Mouse (Mus musculus): ENCODE results near the gene Lyrm7. TPM values are rescaled to one million over a fixed set of nuclear protein-coding genes. Genes with fewer than 3 reads are reported as not detected.

Lyrm7 gene
- 12.9 and 13.9 TPM in 2 replicates for polyA plus RNA-seq (2015; fragmentation: Nextera tagmentation; extraction: Ambion mirVana)

DNA sequence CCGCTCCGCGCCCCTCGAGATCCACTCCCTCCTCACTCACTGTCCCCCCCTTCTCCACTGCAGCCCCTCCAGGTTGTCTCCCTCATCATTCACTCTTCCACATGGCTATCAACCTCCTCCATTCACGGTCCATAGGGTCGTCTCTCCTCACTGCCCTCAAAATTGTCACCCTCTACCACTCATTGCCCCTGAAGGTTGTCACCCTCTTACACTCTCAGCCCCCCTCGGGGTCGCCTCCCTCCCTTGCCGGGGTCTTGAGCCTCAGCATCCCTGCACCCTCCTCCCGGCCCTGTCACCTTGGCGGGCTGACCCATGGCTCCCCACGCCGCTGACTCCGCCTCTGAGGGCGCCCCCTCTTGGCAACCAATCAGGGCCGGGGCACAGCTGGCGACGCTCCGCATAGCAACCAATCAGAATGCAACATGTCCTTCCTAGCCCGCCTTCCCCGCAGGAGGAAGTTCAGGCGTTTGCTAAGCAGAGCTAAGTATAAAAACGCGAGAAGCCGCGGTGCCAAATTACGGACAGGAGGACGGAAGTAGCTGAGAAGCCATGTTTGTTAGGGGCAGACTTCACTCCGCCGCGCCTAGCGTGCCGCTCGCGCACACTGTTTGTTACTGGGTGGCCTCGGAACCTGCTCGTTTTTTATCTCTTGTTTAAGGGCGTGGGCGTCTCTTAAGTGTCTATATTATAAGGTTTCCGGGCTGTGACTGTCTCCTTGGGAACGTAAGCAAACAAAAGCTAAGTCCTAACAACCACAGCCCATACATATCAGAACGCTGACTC, at the start of gene Lyrm7:
Lyrm7 (minus strand) TSS at position 661 of the 783 bp plus-strand sequence.
- ATAC-seq (replicated peaks), result peak; percentile 98
- H3K27me3 ChIP-seq, result no peaks in the 10 kb centered on the region
- peak within 1 kb of the TSS; percentile 90 for H3K9ac ChIP-seq (replicated peaks)
- peak within 1 kb of the TSS; percentile 95 for H3K27ac ChIP-seq (replicated peaks)
- peak within 1 kb of the TSS; percentile 74 for H3K4me2 ChIP-seq (replicated peaks)
- no peaks in the 10 kb centered on the region for H3K9me3 ChIP-seq
- H3K36me3 ChIP-seq, result no peaks in the 10 kb centered on the region
- peak within 1 kb of the TSS; percentile 73 for H3K4me3 ChIP-seq
- under 1% methylated on average over 42 of the region's 42 CpGs for WGBS
- peaks cover 15% of the 10 kb centered on the region for H3K4me1 ChIP-seq

GRCm38 (mm10) chr11:54910081-54910665, 49.5 kb upstream of the Lyrm7 start:
- Histone ChIP-seq H3K27ac (replicated peaks) (no peak overlapping the region), H3K4me2 (replicated peaks) (no peak overlapping the region), H3K9me3 (no peaks in the 10 kb centered on the region), H3K27me3 (no peaks in the 10 kb centered on the region), H3K36me3 (0 out of 2 replicates have a peak, but pooled peaks cover 4% of the 10 kb centered on the region), H3K4me3 (no peak overlapping the region), H3K4me1 (no peaks in the 10 kb centered on the region), H3K9ac (replicated peaks) (no peak overlapping the region)
- ATAC-seq (replicated peaks), result no peak
- WGBS, result 90% methylated on average over 12 of the region's 12 CpGs

DNA sequence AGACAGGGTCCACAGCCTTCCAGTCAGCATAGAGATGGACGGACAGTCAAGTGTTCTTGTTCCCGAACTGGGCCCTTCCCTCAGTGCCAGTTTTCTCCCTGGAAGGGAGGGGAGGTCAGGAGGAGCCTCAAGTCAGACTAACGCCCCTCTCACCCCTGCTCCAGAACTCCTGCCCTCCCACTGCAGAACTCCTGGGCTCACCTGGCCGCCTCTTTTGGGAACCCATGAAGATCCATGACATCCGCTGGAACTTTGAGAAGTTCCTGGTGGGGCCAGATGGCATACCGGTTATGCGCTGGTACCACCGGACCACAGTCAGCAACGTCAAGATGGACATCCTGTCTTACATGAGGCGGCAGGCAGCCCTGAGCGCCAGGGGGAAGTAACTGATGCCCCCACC, 48.6 kb upstream of the Lyrm7 start:
- WGBS, result 95% methylated on average over 11 of the region's 11 CpGs
- H3K4me1 ChIP-seq, result no peaks in the 10 kb centered on the region
- H3K36me3 ChIP-seq, result no peaks in the 10 kb centered on the region
- H3K9ac ChIP-seq (replicated peaks), result no peak overlapping the region
- H3K27me3 ChIP-seq, result no peaks in the 10 kb centered on the region
- H3K9me3 ChIP-seq, result no peaks in the 10 kb centered on the region
- ATAC-seq (replicated peaks), result no peak
- no peak overlapping the region for H3K4me3 ChIP-seq
- H3K4me2 ChIP-seq (replicated peaks), result no peak overlapping the region
- no peak overlapping the region for H3K27ac ChIP-seq (replicated peaks)

GRCm38 (mm10) chr11:54907259-54907658, 46.5 kb upstream of the Lyrm7 start:
- no peak overlapping the region for H3K27ac ChIP-seq (replicated peaks)
- 90% methylated on average over 5 of the region's 5 CpGs for WGBS
- H3K4me1 ChIP-seq, result peaks cover 10% of the 10 kb centered on the region
- no peak overlapping the region for H3K9ac ChIP-seq (replicated peaks)
- no peak overlapping the region for H3K4me3 ChIP-seq
- H3K36me3 ChIP-seq, result no peaks in the 10 kb centered on the region
- H3K27me3 ChIP-seq, result no peaks in the 10 kb centered on the region
- ATAC-seq (replicated peaks), result no peak
- H3K4me2 ChIP-seq (replicated peaks), result no peak overlapping the region
- H3K9me3 ChIP-seq, result no peaks in the 10 kb centered on the region

- H3K27ac ChIP-seq (replicated peaks), result no peak overlapping the region
- no peak overlapping the region for H3K4me3 ChIP-seq
- H3K4me2 ChIP-seq (replicated peaks), result no peak overlapping the region
- no peak for ATAC-seq (replicated peaks)
- no peak overlapping the region for H3K9ac ChIP-seq (replicated peaks)
- no peaks in the 10 kb centered on the region for H3K27me3 ChIP-seq
- no peaks in the 10 kb centered on the region for H3K36me3 ChIP-seq
- 81% methylated on average over 4 of the region's 4 CpGs for WGBS
- peaks cover 10% of the 10 kb centered on the region for H3K4me1 ChIP-seq
- H3K9me3 ChIP-seq, result no peaks in the 10 kb centered on the region
Observed at GRCm38 (mm10) chr11:54906466-54906865, 45.8 kb upstream of the Lyrm7 start.

GRCm38 (mm10) chr11:54905931-54906330, 45.2 kb upstream of the Lyrm7 start:
- peaks cover 10% of the 10 kb centered on the region for H3K4me1 ChIP-seq
- no peak overlapping the region for H3K9ac ChIP-seq (replicated peaks)
- H3K27me3 ChIP-seq, result no peaks in the 10 kb centered on the region
- H3K36me3 ChIP-seq, result no peaks in the 10 kb centered on the region
- H3K9me3 ChIP-seq, result no peaks in the 10 kb centered on the region
- no peak overlapping the region for H3K4me3 ChIP-seq
- 72% methylated on average over 4 of the region's 4 CpGs for WGBS
- no peak for ATAC-seq (replicated peaks)
- no peak overlapping the region for H3K4me2 ChIP-seq (replicated peaks)
- H3K27ac ChIP-seq (replicated peaks), result no peak overlapping the region

- Histone ChIP-seq H3K4me1 (peaks cover 10% of the 10 kb centered on the region), H3K9me3 (no peaks in the 10 kb centered on the region), H3K9ac (replicated peaks) (no peak overlapping the region), H3K27me3 (no peaks in the 10 kb centered on the region), H3K36me3 (no peaks in the 10 kb centered on the region), H3K4me3 (no peak overlapping the region), H3K27ac (replicated peaks) (no peak overlapping the region), H3K4me2 (replicated peaks) (no peak overlapping the region)
- WGBS, result 87% methylated on average over 3 of the region's 3 CpGs
- no peak for ATAC-seq (replicated peaks)
Observed at GRCm38 (mm10) chr11:54905086-54905485, 44.4 kb upstream of the Lyrm7 start.

GRCm38 (mm10) chr11:54903940-54904706, 43.4 kb upstream of the Lyrm7 start:
- WGBS, result 75% methylated on average over 4 of the region's 4 CpGs
- Histone ChIP-seq H3K9ac (replicated peaks) (no peak overlapping the region), H3K4me2 (replicated peaks) (no peak overlapping the region), H3K4me3 (no peak overlapping the region), H3K27me3 (no peaks in the 10 kb centered on the region), H3K9me3 (no peaks in the 10 kb centered on the region), H3K36me3 (no peaks in the 10 kb centered on the region), H3K4me1 (peaks cover 10% of the 10 kb centered on the region), H3K27ac (replicated peaks) (no peak overlapping the region)
- ATAC-seq (replicated peaks), result no peak

DNA sequence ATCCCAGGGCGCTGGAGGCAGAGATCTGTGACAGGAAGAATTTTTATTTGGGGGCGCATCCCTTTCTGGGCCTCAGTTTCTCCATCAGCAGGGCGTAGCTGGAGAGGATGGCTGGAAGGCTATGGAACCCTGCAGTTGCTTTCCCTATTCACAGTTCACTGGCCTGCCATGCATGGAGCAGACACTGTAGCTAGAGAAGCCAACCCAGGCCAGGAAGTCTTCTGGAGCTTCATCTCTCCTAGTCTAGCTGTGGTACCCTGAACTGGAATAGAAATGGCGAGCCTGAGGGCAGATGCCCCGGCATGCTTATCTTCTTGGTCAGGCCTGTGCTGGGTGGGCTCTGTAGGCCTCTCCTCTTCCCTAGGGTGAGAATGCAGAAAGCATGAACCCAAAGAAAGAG, 42.6 kb upstream of the Lyrm7 start:
- no peaks in the 10 kb centered on the region for H3K27me3 ChIP-seq
- no peak overlapping the region for H3K27ac ChIP-seq (replicated peaks)
- 86% methylated on average over 5 of the region's 5 CpGs for WGBS
- no peaks in the 10 kb centered on the region for H3K9me3 ChIP-seq
- peaks cover 10% of the 10 kb centered on the region for H3K4me1 ChIP-seq
- H3K4me3 ChIP-seq, result peak overlapping the region; percentile 56
- H3K9ac ChIP-seq (replicated peaks), result no peak overlapping the region
- H3K36me3 ChIP-seq, result no peaks in the 10 kb centered on the region
- peak overlapping the region; percentile 95 for H3K4me2 ChIP-seq (replicated peaks)
- ATAC-seq (replicated peaks), result no peak

- peak within 1 kb of the TSS; percentile 56 for H3K4me3 ChIP-seq
- no peaks in the 10 kb centered on the region for H3K27me3 ChIP-seq
- peaks cover 10% of the 10 kb centered on the region for H3K4me1 ChIP-seq
- peak within 1 kb of the TSS; percentile 95 for H3K4me2 ChIP-seq (replicated peaks)
- no peak within 1 kb of the TSS for H3K27ac ChIP-seq (replicated peaks)
- H3K36me3 ChIP-seq, result no peaks in the 10 kb centered on the region
- ATAC-seq (replicated peaks), result peak; percentile 95
- peak within 1 kb of the TSS; percentile 52 for H3K9ac ChIP-seq (replicated peaks)
- 16% methylated on average over 42 of the region's 45 CpGs for WGBS
- H3K9me3 ChIP-seq, result no peaks in the 10 kb centered on the region
Observed at GRCm38 (mm10) chr11:54902333-54903323, 41.9 kb upstream of the Lyrm7 start, which contains the start of gene Gpx3. Gene Gpx3, plus strand, starts transcription at chr11:54902453.

GRCm38 (mm10) chr11:54899657-54900056, 38.9 kb upstream of the Lyrm7 start:
- no peak overlapping the region for H3K27ac ChIP-seq (replicated peaks)
- H3K9me3 ChIP-seq, result no peaks in the 10 kb centered on the region
- H3K4me3 ChIP-seq, result no peak overlapping the region
- H3K27me3 ChIP-seq, result no peaks in the 10 kb centered on the region
- peaks cover 10% of the 10 kb centered on the region for H3K4me1 ChIP-seq
- WGBS, result 82% methylated on average over 4 of the region's 4 CpGs
- no peak overlapping the region for H3K4me2 ChIP-seq (replicated peaks)
- H3K9ac ChIP-seq (replicated peaks), result no peak overlapping the region
- ATAC-seq (replicated peaks), result no peak
- H3K36me3 ChIP-seq, result no peaks in the 10 kb centered on the region

Measured in forebrain, embryonic 15.5 days (tissue).